Mouse (Mus musculus) spleen, postnatal 14 days (tissue): ENCODE measurements at regions not wholly inside any gene's neighbourhood (a gene's known extent, or its start where the extent isn't known, plus 50 kb on each side); places are given as distances from the start of the nearest gene placed in this dataset.

ENCODE experiments used
- DNase-seq, 2 experiments: peaks; one replicate each; pipeline ENCODE4 v3.0.0; 2021 to 2022; ENCODE audit warnings: low spot score in 2 of 2

- no peak for DNase-seq
These were observed 515.6 kb downstream of the Gja1 start for GRCm38 (mm10) chr10:56892666-56893209.

- no peak for DNase-seq
These were observed 516.1 kb downstream of the Gja1 start for GRCm38 (mm10) chr10:56893210-56893705.

- no peak for DNase-seq
These were observed 522.6 kb downstream of the Gja1 start for GRCm38 (mm10) chr10:56899640-56900274.

GRCm38 (mm10) chr10:56900914-56901313 is 523.8 kb downstream of the Gja1 start:
- no peak for DNase-seq

- DNase-seq: no peak
These were observed 535.6 kb downstream of the Gja1 start for GRCm38 (mm10) chr10:56912711-56913110.

- no peak for DNase-seq
These were observed 537.0 kb downstream of the Gja1 start for GRCm38 (mm10) chr10:56914103-56914502.

- no peak for DNase-seq
These were observed 541.3 kb downstream of the Gja1 start for GRCm38 (mm10) chr10:56918412-56918811.

GRCm38 (mm10) chr10:56920711-56921672 is 543.9 kb downstream of the Gja1 start:
- DNase-seq: no peak

GRCm38 (mm10) chr10:56935174-56935573 is 551.0 kb upstream of the Hsf2 start:
- no peak for DNase-seq

GRCm38 (mm10) chr10:56941972-56942371 is 544.2 kb upstream of the Hsf2 start:
- no peak for DNase-seq

GRCm38 (mm10) chr10:56944434-56945145 is 541.6 kb upstream of the Hsf2 start:
- no peak for DNase-seq

- DNase-seq: no peak
These were observed 529.5 kb upstream of the Hsf2 start for GRCm38 (mm10) chr10:56956728-56957127.

- no peak for DNase-seq
These were observed 523.9 kb upstream of the Hsf2 start for GRCm38 (mm10) chr10:56962096-56962807.

- no peak for DNase-seq
These were observed 523.0 kb upstream of the Hsf2 start for GRCm38 (mm10) chr10:56963215-56963614.

GRCm38 (mm10) chr10:56968913-56969312 is 517.3 kb upstream of the Hsf2 start:
- no peak for DNase-seq

- DNase-seq: no peak
These were observed 511.4 kb upstream of the Hsf2 start for GRCm38 (mm10) chr10:56974812-56975211.

GRCm38 (mm10) chr10:56979601-56980000 is 506.6 kb upstream of the Hsf2 start:
- DNase-seq: no peak

- no peak for DNase-seq
These were observed 505.4 kb upstream of the Hsf2 start for GRCm38 (mm10) chr10:56980821-56981220.

GRCm38 (mm10) chr10:56982526-56983190 is 503.5 kb upstream of the Hsf2 start:
- DNase-seq: no peak

GRCm38 (mm10) chr10:56994969-56995368 is 491.2 kb upstream of the Hsf2 start:
- no peak for DNase-seq
